Mouse (Mus musculus): ENCODE data around the gene Sept1.
"Not testable (repeated sequence)": the region's sequence is repeated elsewhere in the genome, so short reads cannot be mapped to it uniquely, and the experiment has no call there.

Sept1 gene

DNA sequence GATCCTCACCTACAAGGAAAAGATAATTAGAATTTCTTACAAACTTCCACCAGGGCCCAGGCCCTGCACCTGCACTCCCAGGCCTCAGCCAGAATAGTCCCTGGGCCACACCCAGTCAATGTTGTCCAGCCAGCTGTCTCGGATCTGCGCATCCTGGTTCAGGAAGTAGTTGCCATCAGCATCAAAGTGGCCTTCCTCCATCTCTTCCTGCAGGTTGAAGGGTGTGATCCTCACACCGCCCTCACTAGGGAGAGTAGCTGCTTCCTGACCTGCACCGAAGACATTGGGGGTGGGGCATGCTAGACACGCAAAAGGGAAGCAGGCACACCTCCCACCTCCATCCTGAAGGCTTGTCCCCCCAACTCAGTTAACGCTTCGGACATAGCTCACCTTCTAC lies 38.3 kb downstream of the Sept1 start:
- no peak for DNase-seq (ENCODE audit: extremely low spot score)

DNA sequence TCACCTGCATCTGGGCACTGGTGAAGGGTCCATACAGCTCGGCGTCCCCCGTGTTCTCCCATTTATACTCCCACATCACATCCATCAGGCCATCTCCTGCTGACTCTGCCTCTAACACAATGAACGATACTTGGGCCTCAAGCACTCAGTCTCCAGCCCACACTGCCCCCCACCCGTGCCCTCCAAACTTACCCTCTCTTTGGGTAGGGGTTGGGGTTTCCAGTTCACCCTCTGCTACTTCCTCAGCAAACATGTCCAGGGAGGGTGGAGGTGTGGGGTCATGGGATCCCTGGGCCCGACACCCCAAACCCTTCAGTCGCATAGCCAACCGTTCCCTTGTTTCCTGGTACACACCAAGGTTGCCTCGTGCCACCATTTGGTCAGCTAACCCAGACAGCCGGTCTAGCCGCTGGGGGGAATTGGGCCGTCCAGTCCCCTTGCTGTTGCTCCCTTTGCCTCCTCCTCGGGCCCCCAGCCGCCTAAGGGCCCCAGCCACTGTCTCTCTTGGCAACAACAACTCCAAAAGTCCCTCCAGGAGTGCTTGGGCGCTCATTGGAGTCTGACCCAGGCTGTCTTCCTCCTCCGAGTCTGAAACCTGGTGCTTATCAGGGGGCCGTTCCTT lies 38.8 kb downstream of the Sept1 start:
- no peak for DNase-seq (ENCODE audit: extremely low spot score)

DNA sequence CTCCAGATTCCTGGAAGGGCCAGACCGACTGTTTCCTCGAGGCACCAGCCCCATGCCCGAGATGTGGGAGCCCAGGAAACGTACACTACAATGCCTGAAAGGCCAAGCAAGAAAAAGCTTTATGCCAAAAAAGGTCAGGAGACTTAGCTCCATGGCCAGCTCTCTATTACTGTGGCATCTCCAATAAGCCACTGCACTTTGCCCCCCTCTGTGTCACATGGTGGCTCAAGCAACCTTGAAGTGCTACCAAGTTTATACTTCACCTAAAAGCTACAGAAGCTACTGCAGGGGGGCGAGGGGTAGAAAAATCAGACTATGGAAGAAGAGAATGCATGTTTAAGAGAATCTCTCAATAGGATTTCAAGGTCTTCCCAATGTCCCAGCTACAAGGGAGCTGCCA lies 39.9 kb downstream of the Sept1 start:
- DNase-seq (ENCODE audit: extremely low spot score): no peak

DNA sequence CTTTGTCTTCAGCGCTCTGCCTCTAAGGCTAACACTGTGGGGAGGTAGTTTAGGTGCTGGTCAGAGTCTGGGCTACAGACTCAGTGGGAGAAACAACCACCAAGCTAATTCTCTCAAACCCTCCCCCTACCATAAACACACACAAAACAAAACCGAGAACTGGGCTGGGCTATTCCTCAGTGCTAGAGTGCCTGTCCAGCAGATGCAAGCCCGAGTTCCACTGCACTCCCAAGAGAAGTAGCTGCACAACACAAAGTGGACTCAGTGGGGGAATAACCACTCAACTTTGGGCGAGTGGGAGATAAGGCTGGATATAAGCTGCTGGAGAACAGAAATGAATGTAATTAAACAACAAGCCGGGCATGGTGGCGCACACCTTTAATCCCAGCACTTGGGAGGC lies 42.3 kb downstream of the Sept1 start:
- no peak for DNase-seq (ENCODE audit: extremely low spot score)

- DNase-seq (ENCODE audit: extremely low spot score): no peak
Observed at GRCm38 (mm10) chr7:127188305-127189276, 44.3 kb downstream of the Sept1 start.

GRCm38 (mm10) chr7:127187351-127187750 lies 45.6 kb downstream of the Sept1 start:
- no peak for DNase-seq (ENCODE audit: extremely low spot score)

DNA sequence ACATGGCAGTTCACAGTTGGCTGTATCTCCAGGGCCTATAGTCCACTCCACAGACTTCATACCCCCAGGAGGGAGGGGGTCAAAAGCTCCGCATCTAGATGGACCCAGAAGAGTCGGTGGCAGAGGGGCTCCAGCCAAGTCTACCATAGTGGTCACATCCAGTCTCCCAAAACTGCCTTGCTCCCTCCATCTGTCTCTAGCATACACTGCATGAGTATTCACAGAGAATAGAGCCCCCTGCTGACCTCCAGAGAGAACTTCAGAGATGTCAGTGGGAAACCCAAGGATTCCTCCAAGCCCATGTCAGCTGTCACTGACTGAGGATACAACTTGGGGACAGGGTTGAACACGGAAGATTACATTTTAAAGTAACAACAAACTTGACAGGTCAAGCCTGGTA lies 47.3 kb downstream of the Sept1 start:
- no peak for DNase-seq (ENCODE audit: extremely low spot score)

DNA sequence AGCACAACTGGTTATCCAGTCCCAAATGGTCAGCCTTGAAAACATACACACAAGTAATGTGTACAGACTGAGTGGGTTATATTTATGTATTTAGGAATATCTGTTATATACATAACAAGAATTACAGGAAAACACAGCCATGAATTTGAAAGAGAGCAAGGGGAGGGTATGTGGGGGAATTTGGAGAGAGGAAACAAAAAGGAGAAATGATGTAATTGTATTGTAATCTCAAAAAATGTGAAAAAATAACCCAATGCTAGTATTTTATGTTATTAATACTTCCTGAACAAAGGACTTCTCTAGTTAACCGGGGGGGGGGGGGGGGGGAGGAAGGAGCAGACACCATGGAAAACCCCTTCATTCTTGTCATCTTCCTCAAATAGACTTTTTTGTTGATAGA lies 48.2 kb downstream of the Sept1 start:
- DNase-seq (ENCODE audit: extremely low spot score): no peak

DNA sequence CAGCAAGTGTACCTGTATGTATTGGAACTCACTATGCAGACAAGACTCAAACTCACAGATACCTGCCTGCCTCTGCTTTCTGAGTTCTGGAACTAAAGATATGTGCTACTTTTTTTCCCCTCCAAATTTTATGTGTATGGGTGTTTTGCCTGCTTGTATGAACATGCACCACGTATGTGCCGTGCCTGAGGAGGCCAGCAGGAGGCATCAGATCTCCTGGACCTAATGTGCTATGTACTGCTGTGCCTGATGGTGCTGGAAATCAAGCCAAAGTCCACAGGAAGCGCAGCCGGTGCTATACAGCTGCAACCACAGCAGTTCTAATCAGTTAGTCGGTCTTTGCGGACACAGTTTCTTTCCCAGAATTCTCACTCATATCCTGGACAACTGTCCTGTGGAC lies 49.1 kb downstream of the Sept1 start:
- no peak for DNase-seq (ENCODE audit: extremely low spot score)

DNA sequence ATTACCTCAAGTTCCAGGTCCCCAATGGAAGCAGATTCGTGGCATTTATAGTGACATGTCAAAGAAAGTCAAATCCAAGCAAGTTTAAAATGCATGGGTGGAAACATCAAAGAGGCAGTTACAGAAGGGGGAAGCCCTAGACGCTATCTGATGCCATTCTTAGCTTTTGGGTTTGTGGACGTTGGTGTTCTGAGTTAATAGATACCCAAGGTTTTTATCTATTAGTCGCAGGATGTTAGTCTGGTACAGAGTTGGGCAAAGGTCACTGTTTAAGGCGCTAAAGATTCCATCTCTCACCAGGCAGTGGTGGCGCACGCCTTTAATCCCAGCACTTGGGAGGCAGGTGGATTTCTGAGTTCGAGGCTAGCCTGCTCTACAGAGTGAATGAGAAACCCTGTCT lies 49.6 kb downstream of the Sept1 start:
- DNase-seq (ENCODE audit: extremely low spot score): no peak

DNA sequence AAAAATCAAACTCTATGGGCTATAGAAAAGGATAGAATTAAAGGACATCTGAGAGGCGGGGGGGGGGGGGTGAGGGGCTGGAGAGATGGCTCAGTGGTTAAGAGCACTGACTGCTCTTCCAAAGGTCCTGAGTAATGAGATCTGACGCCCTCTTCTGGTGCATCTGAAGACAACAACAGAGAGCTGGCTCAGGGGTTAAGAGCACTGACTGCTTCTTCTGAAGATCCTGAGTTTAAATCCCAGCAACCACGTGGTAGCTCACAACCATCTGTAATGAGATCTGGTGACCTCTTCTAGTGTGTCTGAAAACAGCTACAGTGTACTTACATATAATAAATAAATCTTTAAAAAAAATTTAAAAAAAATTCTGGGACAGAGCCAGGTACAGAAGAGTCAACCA lies 51.2 kb downstream of the Sept1 start:
- not testable (repeated sequence) for DNase-seq (ENCODE audit: extremely low spot score)

DNA sequence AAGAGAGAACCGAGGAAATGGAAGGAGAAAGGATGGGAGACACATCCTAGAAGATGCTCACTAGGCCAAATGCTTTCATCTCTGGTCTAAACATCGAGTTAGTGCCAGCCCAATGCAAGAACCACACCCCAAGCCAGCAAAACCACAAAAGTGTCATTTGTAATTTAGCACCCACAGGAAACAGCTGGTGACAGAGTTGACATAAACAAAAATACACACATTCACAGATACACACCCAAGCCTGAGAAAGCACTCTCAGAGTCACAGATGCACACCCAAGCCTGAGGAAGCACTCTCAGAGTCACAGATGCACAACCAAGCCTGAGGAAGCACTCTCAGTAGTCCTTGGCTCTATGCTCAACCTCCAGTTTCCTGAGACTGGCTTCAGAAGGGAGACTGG lies 52.1 kb downstream of the Sept1 start:
- DNase-seq (ENCODE audit: extremely low spot score): no peak

GRCm38 (mm10) chr7:127176937-127177336 lies 56.0 kb downstream of the Sept1 start:
- no peak for DNase-seq (ENCODE audit: extremely low spot score)

GRCm38 (mm10) chr7:127166501-127166900 lies 66.4 kb downstream of the Sept1 start:
- DNase-seq (ENCODE audit: extremely low spot score): no peak

DNA sequence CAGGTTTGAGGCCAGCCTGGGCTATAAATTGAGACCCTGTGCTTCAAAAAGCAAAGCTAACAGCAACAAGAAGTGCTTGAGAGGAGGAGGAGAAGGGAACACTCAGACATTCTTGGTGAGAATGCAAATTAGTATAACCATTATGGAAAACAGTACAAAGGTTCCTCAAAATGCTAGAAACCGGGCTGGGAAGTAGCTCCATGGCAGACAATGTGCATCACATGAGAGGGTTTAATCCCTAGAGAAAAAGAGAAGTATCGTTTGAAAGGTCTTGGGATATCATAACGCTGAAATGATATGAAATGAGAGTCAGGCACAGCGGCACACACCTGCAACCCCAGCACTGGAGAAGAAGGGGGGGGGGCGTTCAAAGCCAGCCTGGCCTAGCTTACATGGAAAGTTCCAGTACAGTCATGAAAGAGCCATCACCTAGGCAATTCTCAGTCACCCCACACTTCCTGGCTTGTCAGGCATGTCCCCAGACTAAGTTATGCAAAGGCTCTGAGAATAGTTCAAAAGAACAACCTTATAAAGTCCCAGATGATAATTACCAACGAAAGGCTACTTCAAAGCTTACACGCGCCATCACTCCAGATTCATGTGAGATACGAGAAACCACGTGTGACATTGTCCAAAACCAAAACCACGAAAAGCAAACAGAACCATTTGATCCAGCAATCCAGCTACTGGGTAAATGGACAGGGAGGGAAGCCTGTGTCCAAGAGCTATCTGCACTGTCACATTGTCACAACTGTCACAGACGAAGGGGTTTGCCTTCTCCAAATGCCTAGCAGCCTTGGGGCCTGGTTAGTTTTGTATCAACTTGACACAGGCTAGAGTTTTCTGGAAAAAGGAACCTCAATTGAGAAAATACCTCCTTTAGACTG lies 67.1 kb downstream of the Sept1 start:
- no peak for DNase-seq (ENCODE audit: extremely low spot score)
